Mouse (Mus musculus) testis, postnatal 10 days (tissue): ENCODE measurements around the gene Mcm10.
"Not testable (repeated sequence)": the region's sequence is repeated elsewhere in the genome, so short reads cannot be mapped to it uniquely, and the experiment has no call there.

Experiments used
- DNase-seq: peaks from one replicate; pipeline ENCODE4 v3.0.0; 2021; ENCODE audit warnings: low spot score

Gene Mcm10

DNA sequence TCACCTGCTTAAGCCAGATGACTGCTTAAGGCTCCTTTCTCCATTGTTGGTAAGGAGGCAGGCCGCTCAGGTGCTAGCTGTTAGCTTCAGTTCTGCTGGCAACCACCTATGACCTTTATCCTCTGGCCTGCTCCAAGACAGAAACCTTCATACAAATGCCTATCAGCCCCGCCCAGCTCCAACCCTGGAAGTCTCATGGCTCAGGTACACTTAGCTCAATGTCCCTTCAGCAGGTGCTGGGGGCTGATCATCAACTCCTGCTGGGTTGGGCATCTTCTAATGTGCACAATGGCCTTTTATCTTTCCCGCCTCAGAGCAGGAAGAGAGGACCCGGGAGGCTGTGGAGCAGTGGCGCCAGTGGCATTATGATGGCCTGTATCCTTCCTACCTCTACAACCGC lies 27.6 kb downstream of the Mcm10 start:
- DNase-seq = no peak

DNA sequence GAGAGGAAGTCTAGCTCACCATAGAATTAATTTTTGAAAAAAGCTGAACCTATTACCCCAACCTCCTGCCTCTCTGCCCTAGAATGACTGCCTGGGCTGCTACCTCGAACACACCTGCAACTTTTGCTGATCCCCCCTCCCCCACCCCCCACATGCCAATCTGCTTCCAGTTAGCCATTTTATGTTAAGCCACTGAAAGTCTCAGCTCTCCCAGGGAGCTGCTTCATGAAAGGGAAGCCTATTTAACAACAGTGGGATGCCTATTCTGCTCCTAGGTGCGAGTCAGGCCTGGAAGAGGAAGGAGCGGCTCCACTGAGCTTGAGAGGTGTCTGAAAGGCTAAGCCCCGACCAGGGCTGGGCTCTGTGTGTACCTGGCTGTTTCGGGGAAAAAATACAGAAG lies 28.6 kb downstream of the Mcm10 start:
- DNase-seq = no peak

DNA sequence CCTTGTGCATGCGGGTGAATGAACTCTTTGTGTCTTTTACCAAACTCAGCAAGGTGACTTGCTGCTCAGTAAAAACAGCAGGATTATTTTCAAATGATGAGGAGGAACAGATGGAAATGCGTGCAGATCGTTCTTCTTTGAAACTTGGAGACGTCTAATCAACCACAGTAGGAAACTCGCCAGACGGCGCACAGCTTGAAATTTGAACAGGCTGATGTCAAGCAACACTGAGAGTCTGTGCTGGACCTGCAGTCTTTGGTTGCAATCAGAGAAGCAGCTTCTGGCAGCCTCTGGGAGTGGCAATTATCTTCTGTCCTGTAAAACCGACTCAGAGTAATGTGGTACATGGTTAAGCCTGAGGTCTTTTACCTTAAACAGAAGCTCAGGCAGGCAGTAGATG lies 34.5 kb downstream of the Mcm10 start:
- no peak for DNase-seq

DNA sequence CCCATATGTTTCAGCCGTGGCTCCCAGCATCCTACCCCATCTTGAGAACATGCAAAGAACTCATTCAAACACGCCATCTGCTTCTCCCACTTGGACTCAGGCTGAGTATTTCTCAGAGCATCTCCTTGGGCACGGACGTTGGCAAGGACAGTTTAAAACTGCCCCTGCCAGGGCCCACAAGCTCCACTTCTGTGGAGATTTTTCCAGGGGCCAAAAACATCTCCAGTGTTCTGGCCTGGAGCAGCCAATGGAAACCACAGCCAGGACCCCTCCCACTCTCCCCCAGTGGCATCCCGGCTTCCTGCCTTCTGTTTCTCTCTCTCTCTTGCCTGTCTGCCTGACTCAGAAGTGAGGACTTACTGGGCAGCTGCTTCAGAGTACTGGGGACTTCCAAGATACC lies 36.8 kb downstream of the Mcm10 start, which contains the start of gene Ucma:
Ucma (plus strand) TSS at position 316 of the 400 bp plus-strand sequence.
- DNase-seq = no peak

DNA sequence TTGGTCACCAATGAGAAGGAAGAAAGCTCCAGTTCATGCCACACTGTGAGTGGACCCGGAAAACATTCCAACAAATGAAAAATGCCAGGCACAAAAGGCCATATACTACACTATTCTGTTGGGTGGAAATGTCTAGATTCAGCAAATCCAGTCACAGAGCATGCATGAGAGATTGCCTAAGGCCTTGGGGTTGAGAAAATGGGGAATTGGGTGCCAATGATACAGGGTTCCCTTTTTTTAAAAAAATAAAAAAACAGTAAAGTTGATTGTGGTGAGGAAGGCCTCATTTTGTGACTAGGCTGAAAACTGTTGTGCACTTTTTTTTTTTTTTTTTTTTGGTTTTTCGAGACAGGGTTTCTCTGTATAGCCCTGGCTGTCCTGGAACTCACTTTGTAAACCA lies 43.5 kb downstream of the Mcm10 start:
- no peak for DNase-seq

DNA sequence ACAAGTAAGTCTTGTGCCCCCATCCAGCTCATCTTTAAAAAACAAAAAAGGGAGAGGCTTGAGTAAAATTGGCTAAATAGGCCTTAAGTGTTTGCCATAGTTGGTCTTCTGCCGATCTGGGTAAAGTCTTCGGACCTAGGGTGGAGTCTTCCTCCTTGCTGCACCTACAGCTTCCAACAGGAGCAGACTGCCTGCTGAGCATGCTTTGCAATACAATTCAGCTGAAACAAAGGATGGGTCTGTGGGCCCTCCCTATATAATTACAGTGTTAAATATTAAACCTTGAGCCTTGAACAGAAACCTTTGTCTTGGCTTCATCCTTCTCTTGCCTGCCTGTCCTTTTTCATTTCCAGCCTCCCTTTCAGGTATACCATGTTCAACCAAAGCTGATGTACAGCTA lies 44.8 kb downstream of the Mcm10 start:
- no peak for DNase-seq

DNA sequence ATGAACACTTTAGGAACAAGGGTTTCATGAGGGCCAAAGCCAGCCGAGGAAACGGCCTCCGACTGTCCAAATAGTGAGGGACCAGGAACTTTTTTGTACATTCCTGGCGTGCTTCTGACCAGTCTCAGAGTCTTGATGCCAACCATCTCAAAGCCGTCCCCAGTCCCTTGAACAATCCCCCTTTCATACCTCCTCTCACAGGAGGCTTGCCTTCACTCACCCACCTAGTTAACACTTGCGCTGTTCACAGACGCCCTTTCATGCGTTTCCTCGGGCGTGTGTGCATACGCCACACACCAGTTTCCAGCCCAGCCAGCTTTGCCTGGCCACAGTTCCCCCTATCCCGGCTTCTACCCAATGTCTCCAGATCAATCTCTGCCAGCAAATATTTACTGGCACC lies 54.6 kb downstream of the Mcm10 start:
- DNase-seq = no peak

DNA sequence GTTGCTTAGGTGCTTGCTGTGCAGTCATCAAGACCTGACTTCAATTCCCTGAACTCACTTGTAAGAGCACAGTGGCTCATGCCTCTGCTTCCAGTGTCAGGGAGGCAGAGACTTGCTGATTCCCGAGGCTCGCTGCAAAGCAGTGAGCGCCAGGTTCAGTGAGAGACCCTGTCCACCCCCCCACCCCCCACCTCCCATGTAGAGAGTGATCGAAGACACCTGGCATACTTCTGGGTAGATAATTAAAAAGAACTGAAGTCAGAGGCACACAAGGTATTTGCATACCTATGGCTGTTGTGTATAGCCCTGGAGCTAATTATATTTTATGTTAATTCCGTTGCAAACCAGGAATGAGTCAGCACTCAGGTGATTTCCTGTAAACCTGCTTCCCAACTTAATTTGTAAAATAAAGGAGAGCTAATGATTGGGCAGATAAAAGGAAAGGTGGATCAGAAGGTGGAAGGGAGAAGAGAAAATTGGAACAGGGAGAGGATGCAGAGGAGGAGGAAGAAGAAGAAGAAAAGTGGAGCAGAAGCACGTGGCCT lies 58.3 kb downstream of the Mcm10 start:
- no peak for DNase-seq

DNA sequence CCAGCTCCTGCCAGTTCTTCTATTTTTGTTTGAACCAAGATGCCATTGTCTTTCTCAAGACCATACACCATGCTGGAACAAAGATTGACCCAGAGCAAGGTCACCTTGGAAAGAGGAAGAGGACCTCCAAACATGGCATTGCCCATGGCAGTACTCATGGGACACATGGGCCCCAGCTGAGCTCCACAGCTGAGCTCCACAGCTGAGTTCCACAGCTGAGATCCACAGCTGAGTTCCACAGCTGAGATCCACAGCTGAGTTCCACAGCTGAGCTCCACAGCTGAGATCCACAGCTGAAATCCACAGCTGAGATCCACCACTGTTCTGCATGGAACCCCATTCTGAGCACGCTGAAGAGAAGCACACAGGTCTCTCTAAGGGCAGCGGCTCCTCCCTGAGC lies 61.6 kb downstream of the Mcm10 start:
- no peak for DNase-seq

DNA sequence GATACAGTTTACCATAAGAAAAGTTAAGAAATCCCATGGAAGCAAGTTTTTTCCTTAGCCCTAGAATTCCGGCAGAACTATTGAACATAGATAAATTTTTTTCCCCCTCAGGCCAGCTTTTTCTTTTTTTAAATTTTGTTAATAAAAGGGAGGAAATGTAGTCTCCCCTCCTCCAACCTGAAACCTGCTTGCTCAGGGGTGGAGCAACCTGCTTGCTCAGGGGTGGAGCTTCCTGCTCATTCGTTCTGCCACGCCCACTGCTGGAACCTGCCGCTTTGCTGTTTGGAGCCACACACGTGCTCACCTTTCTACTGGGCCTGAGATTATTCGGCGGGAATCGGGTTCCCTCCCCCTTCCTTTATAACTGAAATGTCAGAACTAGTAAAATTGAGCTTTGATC lies 62.9 kb downstream of the Mcm10 start:
- DNase-seq = not testable (repeated sequence)

DNA sequence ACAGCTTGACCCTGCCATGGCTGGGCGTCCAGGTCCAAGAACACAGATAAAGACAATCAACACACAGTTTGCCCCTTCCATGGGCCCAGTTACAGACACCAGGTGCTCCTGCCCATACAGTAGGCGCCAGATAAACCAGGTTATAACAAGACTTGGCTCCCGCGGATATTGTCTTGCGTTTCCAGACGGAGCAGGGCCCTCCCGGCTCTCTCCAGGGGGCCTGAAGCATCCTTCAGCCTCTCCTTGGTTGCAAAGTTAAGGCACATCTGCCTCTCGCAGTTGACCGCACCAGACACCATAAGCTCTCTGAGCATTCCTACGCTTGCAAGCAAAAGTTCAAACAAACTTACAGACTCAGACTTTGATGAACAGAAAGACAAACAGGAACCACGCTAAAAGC lies 71.7 kb downstream of the Mcm10 start:
- no peak for DNase-seq
